Mouse (Mus musculus): ENCODE measurements at regions not wholly inside any gene's neighbourhood (a gene's known extent, or its start where the extent isn't known, plus 50 kb on each side); places are given as distances from the start of the nearest gene placed in this dataset.

GRCm38 (mm10) chr16:51086556-51086955, 495.6 kb upstream of the Ccdc54 start:
- Histone ChIP-seq H3K27me3 (ENCODE audit: control insufficient read depth, insufficient read depth, low read length) (no peaks in the 10 kb centered on the region), H3K9ac (replicated peaks; ENCODE audit: low read length) (no peak overlapping the region), H3K4me2 (ENCODE audit: low read depth, low read length) (no peak overlapping the region), H3K4me1 (ENCODE audit: control insufficient read depth, insufficient read depth, low read length) (no peaks in the 10 kb centered on the region), H3K9me3 (replicated peaks; ENCODE audit: control insufficient read depth, low read length) (no peaks in the 10 kb centered on the region), H3K27ac (replicated peaks; ENCODE audit: low read depth, low read length) (no peak overlapping the region), H3K4me3 (ENCODE audit: low read depth, low read length) (no peak overlapping the region), H3K36me3 (replicated peaks; ENCODE audit: control insufficient read depth, insufficient read depth, low read depth, low read length) (no peaks in the 10 kb centered on the region)
- ATAC-seq (replicated peaks; ENCODE audit: insufficient number of reproducible peaks, low FRiP score, low TSS enrichment, low read depth): no peak
- WGBS: 81% methylated on average over 7 of the region's 7 CpGs
- no peak for DNase-seq (ENCODE audit: low spot score)

- Histone ChIP-seq H3K9ac (replicated peaks; ENCODE audit: low read length) (no peak overlapping the region), H3K9me3 (replicated peaks; ENCODE audit: control insufficient read depth, low read length) (no peaks in the 10 kb centered on the region), H3K36me3 (replicated peaks; ENCODE audit: control insufficient read depth, insufficient read depth, low read depth, low read length) (no peaks in the 10 kb centered on the region), H3K4me3 (ENCODE audit: low read depth, low read length) (no peak overlapping the region), H3K27ac (replicated peaks; ENCODE audit: low read depth, low read length) (no peak overlapping the region), H3K27me3 (ENCODE audit: control insufficient read depth, insufficient read depth, low read length) (no peaks in the 10 kb centered on the region), H3K4me2 (ENCODE audit: low read depth, low read length) (no peak overlapping the region), H3K4me1 (ENCODE audit: control insufficient read depth, insufficient read depth, low read length) (no peaks in the 10 kb centered on the region)
- WGBS: 73% methylated on average over 4 of the region's 4 CpGs
- DNase-seq (ENCODE audit: low spot score) (no peak), ATAC-seq (replicated peaks; ENCODE audit: insufficient number of reproducible peaks, low FRiP score, low TSS enrichment, low read depth) (no peak)
Measured at GRCm38 (mm10) chr16:51080146-51080545, 489.2 kb upstream of the Ccdc54 start.

GRCm38 (mm10) chr16:51048650-51049049, 457.7 kb upstream of the Ccdc54 start:
- no peaks in the 10 kb centered on the region for H3K27me3 ChIP-seq (ENCODE audit: control insufficient read depth, insufficient read depth, low read length)
- H3K9ac ChIP-seq (replicated peaks; ENCODE audit: low read length): no peak overlapping the region
- WGBS: 75% methylated on average over 2 of the region's 2 CpGs

GRCm38 (mm10) chr16:51048169-51048568, 457.2 kb upstream of the Ccdc54 start:
- H3K4me3 ChIP-seq (ENCODE audit: low read depth, low read length): no peak overlapping the region
- no peak for ATAC-seq (replicated peaks; ENCODE audit: insufficient number of reproducible peaks, low FRiP score, low TSS enrichment, low read depth)
- no peaks in the 10 kb centered on the region for H3K4me1 ChIP-seq (ENCODE audit: control insufficient read depth, insufficient read depth, low read length)
- no peak overlapping the region for H3K9ac ChIP-seq (replicated peaks; ENCODE audit: low read length)
- 89% methylated on average over 4 of the region's 4 CpGs for WGBS
- H3K27ac ChIP-seq (replicated peaks; ENCODE audit: low read depth, low read length): no peak overlapping the region
- H3K4me2 ChIP-seq (ENCODE audit: low read depth, low read length): no peak overlapping the region
- DNase-seq (ENCODE audit: low spot score): no peak
- H3K27me3 ChIP-seq (ENCODE audit: control insufficient read depth, insufficient read depth, low read length): no peaks in the 10 kb centered on the region
- no peaks in the 10 kb centered on the region for H3K36me3 ChIP-seq (replicated peaks; ENCODE audit: control insufficient read depth, insufficient read depth, low read depth, low read length)
- H3K9me3 ChIP-seq (replicated peaks; ENCODE audit: control insufficient read depth, low read length): no peaks in the 10 kb centered on the region

More at GRCm38 (mm10) chr16:51048650-51049049, 457.7 kb upstream of the Ccdc54 start:
- Histone ChIP-seq H3K9me3 (replicated peaks; ENCODE audit: control insufficient read depth, low read length) (no peaks in the 10 kb centered on the region), H3K27ac (replicated peaks; ENCODE audit: low read depth, low read length) (no peak overlapping the region), H3K4me3 (ENCODE audit: low read depth, low read length) (no peak overlapping the region), H3K36me3 (replicated peaks; ENCODE audit: control insufficient read depth, insufficient read depth, low read depth, low read length) (no peaks in the 10 kb centered on the region), H3K4me2 (ENCODE audit: low read depth, low read length) (no peak overlapping the region), H3K4me1 (ENCODE audit: control insufficient read depth, insufficient read depth, low read length) (no peaks in the 10 kb centered on the region)
- no peak for DNase-seq (ENCODE audit: low spot score)
- no peak for ATAC-seq (replicated peaks; ENCODE audit: insufficient number of reproducible peaks, low FRiP score, low TSS enrichment, low read depth)

- no peaks in the 10 kb centered on the region for H3K36me3 ChIP-seq (replicated peaks; ENCODE audit: control insufficient read depth, insufficient read depth, low read depth, low read length)
- DNase-seq (ENCODE audit: low spot score) (peak; percentile 14), ATAC-seq (replicated peaks; ENCODE audit: insufficient number of reproducible peaks, low FRiP score, low TSS enrichment, low read depth) (no peak)
- H3K4me1 ChIP-seq (ENCODE audit: control insufficient read depth, insufficient read depth, low read length): no peaks in the 10 kb centered on the region
- no peak overlapping the region for H3K9ac ChIP-seq (replicated peaks; ENCODE audit: low read length)
- 71% methylated on average over 4 of the region's 4 CpGs for WGBS
- H3K27me3 ChIP-seq (ENCODE audit: control insufficient read depth, insufficient read depth, low read length): no peaks in the 10 kb centered on the region
- H3K4me2 ChIP-seq (ENCODE audit: low read depth, low read length): no peak overlapping the region
- H3K4me3 ChIP-seq (ENCODE audit: low read depth, low read length): no peak overlapping the region
- H3K27ac ChIP-seq (replicated peaks; ENCODE audit: low read depth, low read length): no peak overlapping the region
- H3K9me3 ChIP-seq (replicated peaks; ENCODE audit: control insufficient read depth, low read length): no peaks in the 10 kb centered on the region
Measured at GRCm38 (mm10) chr16:51041311-51041710, 450.4 kb upstream of the Ccdc54 start.

GRCm38 (mm10) chr16:51002876-51003275, 411.9 kb upstream of the Ccdc54 start:
- H3K9ac ChIP-seq (replicated peaks; ENCODE audit: low read length): no peak overlapping the region
- H3K36me3 ChIP-seq (replicated peaks; ENCODE audit: control insufficient read depth, insufficient read depth, low read depth, low read length): no peaks in the 10 kb centered on the region
- no peak overlapping the region for H3K4me2 ChIP-seq (ENCODE audit: low read depth, low read length)
- no peak for ATAC-seq (replicated peaks; ENCODE audit: insufficient number of reproducible peaks, low FRiP score, low TSS enrichment, low read depth)
- no peaks in the 10 kb centered on the region for H3K4me1 ChIP-seq (ENCODE audit: control insufficient read depth, insufficient read depth, low read length)
- H3K9me3 ChIP-seq (replicated peaks; ENCODE audit: control insufficient read depth, low read length): no peaks in the 10 kb centered on the region
- H3K4me3 ChIP-seq (ENCODE audit: low read depth, low read length): no peak overlapping the region
- DNase-seq (ENCODE audit: low spot score): no peak
- H3K27me3 ChIP-seq (ENCODE audit: control insufficient read depth, insufficient read depth, low read length): no peaks in the 10 kb centered on the region
- no peak overlapping the region for H3K27ac ChIP-seq (replicated peaks; ENCODE audit: low read depth, low read length)

- DNase-seq (ENCODE audit: low spot score) (no peak), ATAC-seq (replicated peaks; ENCODE audit: insufficient number of reproducible peaks, low FRiP score, low TSS enrichment, low read depth) (no peak)
- WGBS: 94% methylated on average over 2 of the region's 2 CpGs
- no peaks in the 10 kb centered on the region for H3K9me3 ChIP-seq (replicated peaks; ENCODE audit: control insufficient read depth, low read length)
- H3K27ac ChIP-seq (replicated peaks; ENCODE audit: low read depth, low read length): no peak overlapping the region
- no peaks in the 10 kb centered on the region for H3K4me1 ChIP-seq (ENCODE audit: control insufficient read depth, insufficient read depth, low read length)
- H3K9ac ChIP-seq (replicated peaks; ENCODE audit: low read length): no peak overlapping the region
- H3K4me3 ChIP-seq (ENCODE audit: low read depth, low read length): no peak overlapping the region
- no peaks in the 10 kb centered on the region for H3K36me3 ChIP-seq (replicated peaks; ENCODE audit: control insufficient read depth, insufficient read depth, low read depth, low read length)
- no peak overlapping the region for H3K4me2 ChIP-seq (ENCODE audit: low read depth, low read length)
- H3K27me3 ChIP-seq (ENCODE audit: control insufficient read depth, insufficient read depth, low read length): no peaks in the 10 kb centered on the region
Measured at GRCm38 (mm10) chr16:50964395-50964794, 373.4 kb upstream of the Ccdc54 start.

- ATAC-seq (replicated peaks; ENCODE audit: insufficient number of reproducible peaks, low FRiP score, low TSS enrichment, low read depth) (no peak), DNase-seq (ENCODE audit: low spot score) (no peak)
- Histone ChIP-seq H3K27ac (replicated peaks; ENCODE audit: low read depth, low read length) (no peak overlapping the region), H3K4me2 (ENCODE audit: low read depth, low read length) (no peak overlapping the region), H3K9ac (replicated peaks; ENCODE audit: low read length) (no peak overlapping the region), H3K4me1 (ENCODE audit: control insufficient read depth, insufficient read depth, low read length) (no peaks in the 10 kb centered on the region), H3K4me3 (ENCODE audit: low read depth, low read length) (no peak overlapping the region), H3K27me3 (ENCODE audit: control insufficient read depth, insufficient read depth, low read length) (no peaks in the 10 kb centered on the region), H3K36me3 (replicated peaks; ENCODE audit: control insufficient read depth, insufficient read depth, low read depth, low read length) (no peaks in the 10 kb centered on the region), H3K9me3 (replicated peaks; ENCODE audit: control insufficient read depth, low read length) (no peaks in the 10 kb centered on the region)
- 76% methylated on average over 4 of the region's 4 CpGs for WGBS
Measured at GRCm38 (mm10) chr16:50944091-50944490, 353.1 kb upstream of the Ccdc54 start.
